Mouse (Mus musculus): Measurements from ENCODE around the gene Filip1.
"Not testable (repeated sequence)": the region's sequence is repeated elsewhere in the genome, so short reads cannot be mapped to it uniquely, and the experiment has no call there.

Gene Filip1

GRCm38 (mm10) chr9:80012751-80013150 lies at the start of gene Filip1:
Gene Filip1 (minus strand): TSS chr9:80012851.
- no peak for DNase-seq (ENCODE audit: extremely low spot score, low spot score)

- no peak for DNase-seq (ENCODE audit: extremely low spot score, low spot score)
Measured at GRCm38 (mm10) chr9:80057690-80058089, 45.0 kb upstream of the Filip1 start.

GRCm38 (mm10) chr9:80052951-80053350 lies 40.3 kb upstream of the Filip1 start:
- DNase-seq (ENCODE audit: extremely low spot score, low spot score) = no peak

DNA sequence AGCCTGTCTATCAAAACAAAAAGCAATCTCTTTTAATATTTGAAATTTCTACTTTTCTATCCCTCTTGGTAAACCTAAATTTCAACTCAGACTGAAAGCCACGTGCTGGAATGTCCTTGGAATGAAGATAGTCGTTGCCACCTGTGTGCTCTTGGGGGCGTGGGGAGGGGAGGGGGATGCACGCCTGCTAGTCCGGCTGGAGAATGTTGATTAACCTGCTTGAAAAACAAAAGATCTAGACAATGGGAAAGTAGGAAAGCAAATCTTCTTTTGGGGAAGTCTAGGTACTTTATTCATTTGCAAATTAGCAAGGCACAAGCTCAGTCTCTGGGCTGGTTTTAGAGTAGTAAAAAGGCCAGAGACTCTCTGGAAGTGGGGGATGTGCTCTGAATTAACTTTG lies 36.6 kb upstream of the Filip1 start:
- DNase-seq (ENCODE audit: extremely low spot score, low spot score) = not testable (repeated sequence)

- not testable (repeated sequence) for DNase-seq (ENCODE audit: extremely low spot score, low spot score)
Measured at GRCm38 (mm10) chr9:80044301-80044700, 31.6 kb upstream of the Filip1 start.

DNA sequence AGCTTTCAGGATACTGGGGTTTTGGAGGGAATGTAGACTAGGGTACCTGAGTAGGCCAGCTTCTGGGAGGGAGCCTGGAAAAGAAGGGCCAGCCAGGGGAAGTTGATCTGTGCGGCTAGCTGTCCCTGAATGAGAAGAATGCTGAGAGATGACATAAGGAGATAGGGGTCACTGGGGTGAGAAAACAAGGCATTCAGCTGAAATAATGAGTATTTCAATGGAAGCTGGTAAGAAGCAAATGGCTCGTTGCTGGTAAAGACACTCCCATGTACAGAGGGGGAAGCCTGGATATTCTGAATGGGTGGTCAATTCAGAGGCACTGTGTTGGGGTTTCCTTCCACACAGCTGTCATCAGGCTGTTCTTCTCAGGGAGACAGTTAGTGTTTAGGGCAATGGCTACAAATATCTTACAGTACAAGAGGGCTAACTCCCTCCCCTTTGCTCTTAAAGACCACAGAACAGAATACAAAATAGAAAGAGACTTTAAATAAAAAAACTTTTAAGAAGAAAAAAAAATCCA lies 26.7 kb upstream of the Filip1 start:
- DNase-seq (ENCODE audit: extremely low spot score, low spot score) = no peak

DNA sequence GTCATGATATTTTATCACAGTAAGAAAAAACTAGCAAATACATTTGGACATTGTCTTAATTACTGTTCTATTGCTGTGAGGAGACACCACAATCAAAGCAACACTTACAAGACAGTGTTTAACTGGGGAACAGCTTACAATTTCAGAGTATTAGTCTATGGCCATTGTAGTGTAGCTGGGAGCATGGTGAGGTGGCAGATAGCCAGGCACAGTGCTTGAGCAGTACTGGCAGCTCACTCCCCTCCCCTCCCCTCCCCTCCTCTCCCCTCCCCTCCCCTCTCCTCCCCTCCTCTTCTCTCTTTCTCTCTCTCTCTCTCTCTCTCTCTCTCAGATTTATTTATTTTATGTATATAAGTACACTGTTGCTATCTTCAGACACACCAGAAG lies 25.3 kb upstream of the Filip1 start:
- no peak for DNase-seq (ENCODE audit: extremely low spot score, low spot score)

GRCm38 (mm10) chr9:80037262-80037996 lies 24.8 kb upstream of the Filip1 start:
- DNase-seq (ENCODE audit: extremely low spot score, low spot score) = no peak

GRCm38 (mm10) chr9:80026581-80027021 lies 13.9 kb upstream of the Filip1 start:
- no peak for DNase-seq (ENCODE audit: extremely low spot score, low spot score)

DNA sequence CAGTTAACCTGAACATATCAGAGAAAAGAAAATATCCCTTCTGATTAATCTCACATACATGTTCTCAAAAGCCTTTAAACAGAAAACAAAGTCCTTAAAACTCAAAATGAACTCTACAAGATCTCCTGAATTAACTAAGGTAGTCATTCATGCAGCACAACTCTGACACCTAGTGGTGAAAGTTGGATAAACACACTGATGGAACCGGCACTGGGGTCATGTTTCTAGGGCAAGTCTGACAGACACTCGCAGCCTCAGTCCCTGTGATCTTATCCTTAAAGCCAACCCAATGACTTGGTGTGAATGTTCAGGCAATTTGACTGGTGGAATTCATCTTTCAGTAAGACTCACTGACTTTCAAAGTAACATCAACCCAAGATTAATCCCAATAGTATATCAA lies 13.4 kb upstream of the Filip1 start:
- DNase-seq (ENCODE audit: extremely low spot score, low spot score) = peak; percentile 56

- DNase-seq (ENCODE audit: extremely low spot score, low spot score) = not testable (repeated sequence)
Measured at GRCm38 (mm10) chr9:80025347-80025746, 12.7 kb upstream of the Filip1 start.

DNA sequence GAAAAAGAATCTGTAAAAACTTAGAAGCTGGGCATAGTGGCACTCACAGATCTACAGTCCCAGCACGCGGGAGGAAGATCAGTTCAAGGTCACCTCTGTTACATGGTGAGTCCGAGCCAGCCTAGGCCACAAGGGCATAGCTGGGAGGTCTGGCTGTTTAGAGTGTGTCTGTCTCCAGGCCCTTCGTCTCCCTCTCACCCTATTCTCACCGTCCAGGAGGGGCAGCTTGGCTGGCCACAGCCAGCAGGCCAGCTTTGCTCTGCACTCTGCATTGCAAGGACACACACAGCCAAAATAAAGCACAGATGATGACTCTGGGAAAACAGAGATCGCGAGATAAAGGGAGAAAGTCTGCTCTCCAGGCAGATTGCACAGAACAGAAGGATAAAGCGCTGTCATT lies 10.2 kb upstream of the Filip1 start:
- DNase-seq (ENCODE audit: extremely low spot score, low spot score) = no peak

DNA sequence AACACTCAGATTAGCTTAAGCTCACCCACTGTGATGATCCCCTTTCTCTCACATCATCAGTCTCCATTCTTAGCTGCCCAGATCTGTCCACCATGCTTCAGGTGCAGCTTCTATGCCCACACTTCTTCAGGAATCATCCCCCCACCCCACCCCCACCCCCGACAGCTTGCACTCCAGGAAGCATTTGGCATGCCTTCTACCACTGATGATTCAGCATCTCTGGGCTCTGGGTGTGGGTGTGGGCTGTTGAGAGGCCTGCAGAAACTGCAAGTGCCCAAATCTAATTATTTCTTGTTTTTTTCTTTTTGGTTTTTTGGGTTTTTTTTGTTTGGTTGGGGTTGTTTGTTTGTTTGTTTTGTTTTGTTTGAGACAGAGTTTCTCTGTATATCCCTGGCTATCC lies 9.0 kb upstream of the Filip1 start:
- DNase-seq (ENCODE audit: extremely low spot score, low spot score) = no peak

DNA sequence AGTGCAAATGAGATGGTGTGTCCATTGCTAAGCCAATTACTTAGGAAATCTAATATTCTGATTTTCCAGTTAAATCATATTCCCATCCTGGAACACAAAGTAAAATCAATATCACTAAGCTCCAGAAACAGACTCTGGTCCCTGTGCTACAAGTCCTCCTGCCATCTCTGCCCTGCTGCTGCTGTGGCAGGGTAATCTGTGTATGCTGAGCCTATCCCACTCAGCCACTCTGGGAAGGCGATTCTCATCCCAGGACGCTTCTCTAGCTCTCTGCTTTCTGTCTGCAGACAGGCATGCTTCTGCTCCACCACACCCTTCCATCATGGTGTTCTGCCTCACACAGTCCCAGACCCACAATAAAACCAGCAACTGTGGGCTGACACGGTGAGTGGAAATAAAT lies 7.8 kb upstream of the Filip1 start:
- no peak for DNase-seq (ENCODE audit: extremely low spot score, low spot score)

DNA sequence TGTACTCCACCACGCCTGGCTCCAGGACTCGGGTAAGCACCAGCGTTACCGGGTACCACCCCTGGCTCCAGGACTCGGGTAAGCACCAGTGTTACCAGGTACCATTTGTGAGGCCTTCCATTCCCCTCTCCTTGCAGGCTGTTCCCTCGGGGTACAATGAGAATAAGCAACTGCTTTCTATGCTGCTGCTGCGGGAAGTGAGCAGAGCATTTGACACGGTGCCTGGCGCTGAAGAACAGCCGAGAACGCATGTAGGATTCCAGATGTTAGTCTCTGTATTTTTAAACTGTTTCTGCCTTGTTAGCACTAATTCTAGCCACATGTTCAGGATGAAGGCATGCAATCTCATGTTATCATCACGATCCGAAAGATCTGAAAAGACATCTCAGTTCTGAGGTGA lies 635 bp downstream of the Filip1 start:
- DNase-seq (ENCODE audit: extremely low spot score, low spot score) = no peak

- peak; percentile 83 for DNase-seq (ENCODE audit: extremely low spot score, low spot score)
Measured at GRCm38 (mm10) chr9:80002394-80003188, 10.1 kb downstream of the Filip1 start.

DNA sequence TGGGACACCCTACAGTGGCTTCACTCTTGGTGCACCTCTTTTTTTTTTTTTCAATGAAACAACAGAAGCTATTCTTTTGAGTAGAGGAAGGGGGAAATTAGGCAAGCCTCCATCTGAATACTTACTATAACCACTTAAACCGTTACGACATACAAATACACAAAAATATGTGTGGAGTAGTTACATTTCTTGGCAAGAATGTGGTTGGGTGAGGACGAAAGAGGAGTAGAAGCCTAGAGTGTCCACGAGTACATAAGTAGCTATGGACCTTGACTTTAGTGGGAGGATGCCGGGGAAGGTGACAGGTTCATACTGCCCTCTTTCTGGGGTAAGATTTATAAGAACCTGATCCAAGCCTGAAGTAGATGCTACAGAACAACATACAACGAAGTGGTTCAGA lies 15.4 kb downstream of the Filip1 start:
- DNase-seq (ENCODE audit: extremely low spot score, low spot score) = no peak

DNA sequence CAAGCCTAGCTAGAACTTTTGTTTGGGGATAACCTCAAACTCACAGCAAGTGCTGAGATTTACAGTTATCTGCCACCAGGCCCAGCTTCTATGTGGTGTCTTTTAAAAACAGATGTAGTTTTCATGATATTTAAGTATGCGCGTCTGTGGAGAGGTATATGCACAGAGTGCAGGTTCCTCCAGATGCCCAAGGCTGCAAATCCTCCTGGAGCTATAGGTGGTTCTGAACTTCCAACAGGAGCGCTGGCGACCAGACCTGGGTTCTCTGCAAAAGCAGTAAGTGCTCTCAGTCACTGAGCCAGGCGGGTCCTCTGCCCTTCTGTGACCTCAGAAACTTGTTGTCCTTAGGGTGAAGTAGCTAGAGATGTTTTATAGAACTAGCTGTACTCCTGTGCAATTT lies 18.4 kb downstream of the Filip1 start:
- no peak for DNase-seq (ENCODE audit: extremely low spot score, low spot score)

DNA sequence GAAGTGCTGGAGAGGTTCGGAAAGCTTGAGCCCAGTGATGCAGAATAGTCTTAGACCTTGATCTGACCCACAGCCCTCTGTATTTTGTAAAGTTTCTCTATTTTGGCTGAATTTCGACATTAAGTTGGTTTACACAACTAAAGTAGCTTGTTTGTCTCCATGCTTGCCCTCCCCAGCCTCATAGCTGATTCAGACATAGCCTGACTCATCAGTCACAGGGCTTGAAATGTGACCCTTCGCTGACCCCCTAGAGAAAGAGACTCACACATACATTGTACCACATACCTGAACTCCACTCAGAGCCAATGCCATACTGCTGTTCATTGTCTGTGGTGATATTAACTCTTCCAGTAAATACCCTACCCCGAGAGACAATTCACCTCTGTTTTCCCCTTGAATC lies 19.6 kb downstream of the Filip1 start:
- DNase-seq (ENCODE audit: extremely low spot score, low spot score) = no peak

- no peak for DNase-seq (ENCODE audit: extremely low spot score, low spot score)
Measured at GRCm38 (mm10) chr9:79990456-79991017, 22.1 kb downstream of the Filip1 start.

GRCm38 (mm10) chr9:79989703-79990102 lies 22.9 kb downstream of the Filip1 start:
- no peak for DNase-seq (ENCODE audit: extremely low spot score, low spot score)

GRCm38 (mm10) chr9:79989061-79989460 lies 23.6 kb downstream of the Filip1 start:
- DNase-seq (ENCODE audit: extremely low spot score, low spot score) = no peak
